Mouse (Mus musculus): ENCODE data around the gene Fam129b. TPM values are rescaled to one million over a fixed set of nuclear protein-coding genes. Genes with fewer than 3 reads are reported as not detected.

Fam129b gene
- polyA plus RNA-seq, 1 experiment from 2014 or later = 13.8 TPM

DNA sequence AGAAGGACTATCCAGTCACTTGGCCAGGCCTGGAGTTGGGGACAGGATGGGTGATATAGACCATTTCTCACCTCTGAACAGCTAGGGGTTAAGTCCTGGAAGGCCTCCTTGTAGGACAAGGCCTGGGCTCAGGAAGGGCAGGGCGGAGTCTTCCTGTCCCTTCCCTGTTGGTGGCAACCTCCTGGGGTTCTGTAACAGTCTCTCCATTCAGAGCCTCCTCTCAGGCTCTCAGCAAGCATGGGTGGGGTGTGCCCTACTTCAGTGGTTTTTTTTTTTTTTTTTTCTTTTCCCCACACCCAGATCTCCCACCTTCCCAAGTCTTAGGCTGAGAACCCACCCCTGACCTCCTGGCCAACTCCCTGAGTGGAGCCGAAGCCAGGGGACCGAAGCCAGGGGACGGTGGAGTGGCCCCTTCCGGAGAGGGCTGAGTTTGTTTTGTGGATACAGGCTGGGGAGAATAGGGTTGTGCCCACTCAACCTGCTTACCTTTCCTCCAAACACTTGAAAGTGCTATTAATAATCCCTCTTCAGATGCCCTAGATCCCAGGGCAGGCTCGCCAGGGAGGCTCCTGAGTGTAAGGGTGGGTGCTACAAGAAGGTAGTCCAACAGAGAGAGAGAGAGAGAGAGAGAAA is 2.0 kb downstream of the Fam129b start:
- H3K4me1 ChIP-seq (replicated peaks; ENCODE audit: control insufficient read depth, insufficient read depth, low read length) = peaks cover 17% of the 10 kb centered on the region; the same call in 1 of the 2 replicates
- no peaks in the 10 kb centered on the region for H3K9me3 ChIP-seq (ENCODE audit: control insufficient read depth, low read length)
- WGBS = 48% methylated on average over 6 of the region's 6 CpGs
- DNase-seq (ENCODE audit: low spot score) = no peak
- no peaks in the 10 kb centered on the region for H3K36me3 ChIP-seq (ENCODE audit: control insufficient read depth, insufficient read depth, low read length)
- no peak overlapping the region for H3K27ac ChIP-seq (ENCODE audit: low read depth, low read length)
- H3K27me3 ChIP-seq (ENCODE audit: control insufficient read depth, insufficient read depth, low read length) = no peaks in the 10 kb centered on the region
- H3K4me2 ChIP-seq (ENCODE audit: low read depth, low read length, severe bottlenecking) = peak overlapping the region; percentile 97; the same call in 1 of the 2 replicates
- ATAC-seq (replicated peaks; ENCODE audit: low FRiP score) = no peak
- no peak overlapping the region for H3K4me3 ChIP-seq (ENCODE audit: low read depth, low read length)
- no peak overlapping the region for H3K9ac ChIP-seq (ENCODE audit: low read length)

DNA sequence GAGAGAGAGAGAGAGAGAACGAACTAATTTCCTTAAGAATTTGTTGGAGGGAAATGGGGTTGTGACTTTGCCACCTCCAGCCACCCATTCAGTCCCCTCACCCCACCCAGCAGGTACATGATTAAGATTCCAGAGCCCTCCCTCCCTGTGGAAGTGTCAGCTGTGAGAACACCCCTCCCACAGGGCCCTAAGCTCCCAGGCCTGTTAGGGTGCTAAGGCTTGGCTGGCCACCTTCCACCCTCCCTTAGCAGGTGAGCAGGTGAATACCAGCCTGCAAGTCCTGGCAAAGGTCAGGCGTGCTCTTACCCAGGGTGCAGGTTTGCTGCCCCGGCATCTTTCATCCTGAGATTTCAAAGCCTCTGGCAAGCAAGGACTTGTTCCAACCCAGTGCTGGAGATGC is 2.5 kb downstream of the Fam129b start:
- no peaks in the 10 kb centered on the region for H3K36me3 ChIP-seq (ENCODE audit: control insufficient read depth, insufficient read depth, low read length)
- H3K4me3 ChIP-seq (ENCODE audit: low read depth, low read length) = no peak overlapping the region
- H3K9ac ChIP-seq (ENCODE audit: low read length) = no peak overlapping the region
- WGBS = 60% methylated on average over 3 of the region's 3 CpGs
- peaks cover 17% of the 10 kb centered on the region; the same call in 1 of the 2 replicates for H3K4me1 ChIP-seq (replicated peaks; ENCODE audit: control insufficient read depth, insufficient read depth, low read length)
- no peaks in the 10 kb centered on the region for H3K9me3 ChIP-seq (ENCODE audit: control insufficient read depth, low read length)
- H3K4me2 ChIP-seq (ENCODE audit: low read depth, low read length, severe bottlenecking) = no peak overlapping the region
- H3K27ac ChIP-seq (ENCODE audit: low read depth, low read length) = no peak overlapping the region
- DNase-seq (ENCODE audit: low spot score) = no peak
- ATAC-seq (replicated peaks; ENCODE audit: low FRiP score) = no peak
- H3K27me3 ChIP-seq (ENCODE audit: control insufficient read depth, insufficient read depth, low read length) = no peaks in the 10 kb centered on the region

DNA sequence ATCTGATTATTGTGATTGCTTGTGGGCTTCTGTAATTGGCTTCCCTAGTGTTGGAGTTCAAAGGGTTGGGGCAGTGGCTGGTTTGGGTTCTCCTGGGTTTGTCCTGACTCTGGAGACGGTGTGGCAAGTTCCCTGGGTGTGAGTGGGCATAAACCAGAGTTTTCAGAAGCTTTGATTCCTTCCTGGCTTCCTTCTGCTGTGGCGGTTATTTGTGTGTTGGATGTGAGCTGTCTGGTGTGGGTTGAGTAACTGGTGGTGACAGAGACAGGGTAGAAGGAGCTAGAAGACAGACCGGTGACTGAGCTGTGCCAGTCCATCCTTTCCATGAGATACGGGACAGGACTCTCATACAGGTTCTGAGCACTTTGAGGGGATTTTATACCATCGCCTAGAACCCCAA is 3.7 kb downstream of the Fam129b start:
- no peak overlapping the region for H3K4me2 ChIP-seq (ENCODE audit: low read depth, low read length, severe bottlenecking)
- H3K27ac ChIP-seq (ENCODE audit: low read depth, low read length) = no peak overlapping the region
- peaks cover 17% of the 10 kb centered on the region; the same call in 1 of the 2 replicates for H3K4me1 ChIP-seq (replicated peaks; ENCODE audit: control insufficient read depth, insufficient read depth, low read length)
- ATAC-seq (replicated peaks; ENCODE audit: low FRiP score) (no peak), DNase-seq (ENCODE audit: low spot score) (no peak)
- H3K9ac ChIP-seq (ENCODE audit: low read length) = no peak overlapping the region
- WGBS = 86% methylated on average over 5 of the region's 5 CpGs
- H3K4me3 ChIP-seq (ENCODE audit: low read depth, low read length) = no peak overlapping the region
- no peaks in the 10 kb centered on the region for H3K36me3 ChIP-seq (ENCODE audit: control insufficient read depth, insufficient read depth, low read length)
- H3K27me3 ChIP-seq (ENCODE audit: control insufficient read depth, insufficient read depth, low read length) = no peaks in the 10 kb centered on the region
- H3K9me3 ChIP-seq (ENCODE audit: control insufficient read depth, low read length) = no peaks in the 10 kb centered on the region

DNA sequence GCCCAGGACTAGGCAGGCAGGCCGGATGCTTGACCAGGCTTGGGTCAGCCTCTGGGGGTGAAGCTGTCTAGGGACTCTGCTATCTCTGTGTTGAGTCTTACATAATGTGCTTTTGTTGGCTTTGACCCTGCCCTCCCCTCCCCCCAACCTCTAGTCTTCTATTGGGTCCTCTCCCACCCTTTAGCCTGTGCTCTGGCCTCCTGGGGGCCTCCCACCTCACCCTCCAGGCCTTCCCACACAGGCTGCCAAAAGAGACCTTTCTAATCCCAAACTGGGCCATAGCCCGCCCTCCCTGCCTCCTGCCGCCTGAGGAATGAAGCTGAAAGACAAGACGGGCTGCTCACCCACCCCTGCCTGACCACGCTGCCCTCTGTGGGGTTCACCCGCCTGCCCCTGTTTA is 5.1 kb downstream of the Fam129b start:
- no peak overlapping the region for H3K4me3 ChIP-seq (ENCODE audit: low read depth, low read length)
- ATAC-seq (replicated peaks; ENCODE audit: low FRiP score) = no peak

DNA sequence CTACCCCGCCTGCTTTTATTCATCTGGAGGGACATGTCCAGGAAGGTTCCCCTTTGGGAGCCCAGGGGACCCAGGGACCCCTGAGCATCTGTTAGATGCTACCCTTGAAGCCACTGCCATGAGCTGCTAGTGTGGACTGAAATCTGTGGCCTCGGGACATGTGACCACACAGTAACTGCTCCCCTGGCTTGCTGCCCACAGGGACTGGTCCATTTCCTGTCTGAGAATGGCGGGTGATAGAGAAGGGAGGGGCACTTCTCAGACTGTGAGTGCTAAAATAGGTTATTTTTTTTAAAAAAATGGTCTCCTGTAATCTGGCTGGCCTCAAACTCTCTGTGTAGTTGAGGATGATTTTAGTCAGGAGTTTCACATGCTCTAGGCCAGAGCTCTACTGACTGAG is 5.8 kb downstream of the Fam129b start:
- DNase-seq (ENCODE audit: low spot score) (no peak), ATAC-seq (replicated peaks; ENCODE audit: low FRiP score) (no peak)
- Histone ChIP-seq H3K9ac (ENCODE audit: low read length) (no peak overlapping the region), H3K27me3 (ENCODE audit: control insufficient read depth, insufficient read depth, low read length) (no peaks in the 10 kb centered on the region), H3K36me3 (ENCODE audit: control insufficient read depth, insufficient read depth, low read length) (no peaks in the 10 kb centered on the region), H3K4me2 (ENCODE audit: low read depth, low read length, severe bottlenecking) (no peak overlapping the region), H3K9me3 (ENCODE audit: control insufficient read depth, low read length) (no peaks in the 10 kb centered on the region), H3K4me1 (replicated peaks; ENCODE audit: control insufficient read depth, insufficient read depth, low read length) (peaks cover 9% of the 10 kb centered on the region; the same call in 1 of the 2 replicates), H3K4me3 (ENCODE audit: low read depth, low read length) (no peak overlapping the region), H3K27ac (ENCODE audit: low read depth, low read length) (no peak overlapping the region)
- WGBS = 52% methylated on average over 3 of the region's 3 CpGs

More for the DNA sequence above, 5.1 kb downstream of the Fam129b start:
- Histone ChIP-seq H3K4me1 (replicated peaks; ENCODE audit: control insufficient read depth, insufficient read depth, low read length) (peaks cover 12% of the 10 kb centered on the region; the same call in 1 of the 2 replicates), H3K27ac (ENCODE audit: low read depth, low read length) (no peak overlapping the region), H3K36me3 (ENCODE audit: control insufficient read depth, insufficient read depth, low read length) (no peaks in the 10 kb centered on the region), H3K27me3 (ENCODE audit: control insufficient read depth, insufficient read depth, low read length) (no peaks in the 10 kb centered on the region), H3K9me3 (ENCODE audit: control insufficient read depth, low read length) (no peaks in the 10 kb centered on the region), H3K9ac (ENCODE audit: low read length) (no peak overlapping the region), H3K4me2 (ENCODE audit: low read depth, low read length, severe bottlenecking) (no peak overlapping the region)
- DNase-seq (ENCODE audit: low spot score) = no peak
- WGBS = 14% methylated on average over 6 of the region's 6 CpGs

DNA sequence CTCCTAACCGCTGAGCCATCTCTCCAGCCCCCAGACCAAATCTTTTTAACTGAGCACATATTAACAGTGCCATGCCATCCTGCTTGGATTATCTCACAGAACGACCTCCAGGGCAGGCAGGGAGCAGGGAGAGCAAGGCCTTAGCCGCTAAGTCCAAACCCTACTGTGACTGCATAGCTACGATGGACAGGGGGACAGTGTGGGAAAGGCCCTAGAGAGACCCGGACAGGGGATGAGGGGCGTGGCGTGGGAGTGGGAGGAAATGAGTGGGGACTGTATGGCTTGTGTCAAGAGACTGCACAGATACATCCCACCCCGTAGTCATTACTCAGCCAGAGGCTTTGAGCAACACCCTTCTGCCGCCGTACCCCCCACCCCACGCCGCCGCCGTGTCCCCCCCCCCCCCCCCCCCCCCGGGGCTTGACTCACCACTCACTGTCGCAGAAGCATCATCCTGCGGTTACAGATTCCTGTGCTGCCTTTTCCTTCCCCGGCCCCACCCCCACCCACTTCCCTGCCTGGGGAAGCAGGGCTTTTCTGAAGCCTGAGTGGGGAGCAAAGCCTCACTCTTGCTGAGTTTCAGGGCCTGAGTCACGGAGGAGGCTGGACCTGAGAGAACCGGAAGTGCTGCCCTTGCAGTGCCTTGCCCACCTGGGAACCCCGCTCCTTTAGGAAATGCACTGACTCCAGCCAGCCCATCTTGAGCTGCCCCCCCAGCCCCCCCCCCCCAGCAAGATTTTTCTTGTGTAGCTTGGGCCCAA is 6.5 kb downstream of the Fam129b start:
- Histone ChIP-seq H3K27me3 (ENCODE audit: control insufficient read depth, insufficient read depth, low read length) (no peaks in the 10 kb centered on the region), H3K36me3 (ENCODE audit: control insufficient read depth, insufficient read depth, low read length) (no peaks in the 10 kb centered on the region), H3K9ac (ENCODE audit: low read length) (no peak overlapping the region), H3K4me1 (replicated peaks; ENCODE audit: control insufficient read depth, insufficient read depth, low read length) (peaks cover 9% of the 10 kb centered on the region; the same call in 1 of the 2 replicates), H3K27ac (ENCODE audit: low read depth, low read length) (no peak overlapping the region), H3K4me2 (ENCODE audit: low read depth, low read length, severe bottlenecking) (no peak overlapping the region), H3K4me3 (ENCODE audit: low read depth, low read length) (no peak overlapping the region), H3K9me3 (ENCODE audit: control insufficient read depth, low read length) (no peaks in the 10 kb centered on the region)
- DNase-seq (ENCODE audit: low spot score) (no peak), ATAC-seq (replicated peaks; ENCODE audit: low FRiP score) (no peak)
- 64% methylated on average over 13 of the region's 21 CpGs for WGBS

DNA sequence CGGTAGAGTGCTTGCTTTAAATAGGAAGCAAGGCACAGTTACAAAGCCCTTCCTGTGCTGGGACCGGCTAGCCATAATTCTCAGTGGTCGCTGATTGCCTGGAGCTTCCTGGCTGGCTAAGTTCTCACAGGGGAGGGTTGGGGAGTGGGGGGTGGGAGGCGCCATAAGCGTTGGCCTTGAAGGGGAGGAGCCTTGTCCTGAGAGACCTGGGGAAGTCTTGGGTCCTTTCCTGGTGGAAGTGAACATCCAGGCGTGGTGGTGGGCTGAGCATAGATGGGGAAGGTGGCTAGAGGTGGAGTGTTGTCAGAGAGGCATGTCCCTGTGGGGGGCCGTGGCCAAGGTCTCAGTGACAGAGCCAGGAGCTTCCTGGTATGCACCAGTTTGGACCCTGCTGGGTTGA is 8.8 kb downstream of the Fam129b start:
- no peak for ATAC-seq (replicated peaks; ENCODE audit: low FRiP score)
- peaks cover 9% of the 10 kb centered on the region; the same call in 1 of the 2 replicates for H3K4me1 ChIP-seq (replicated peaks; ENCODE audit: control insufficient read depth, insufficient read depth, low read length)

DNA sequence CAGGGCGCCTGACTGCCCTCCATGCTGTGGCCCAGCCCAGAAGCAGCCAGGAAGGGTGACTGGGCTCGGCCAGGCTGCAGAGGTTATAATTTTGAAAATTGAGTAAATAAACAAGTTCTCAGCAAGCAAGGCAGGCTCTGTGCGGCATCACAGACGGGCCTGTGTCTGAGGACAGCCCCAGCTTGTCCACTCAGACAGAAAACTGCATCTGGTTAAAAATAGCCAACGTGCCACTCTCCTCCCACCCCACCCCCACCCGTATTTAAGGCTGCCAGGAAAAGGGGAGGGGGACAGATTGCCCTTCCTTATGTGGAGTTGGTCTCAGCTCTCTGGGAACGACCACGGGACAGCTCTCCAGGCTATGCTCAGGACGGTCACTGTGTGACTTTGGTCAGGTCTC is 12.1 kb downstream of the Fam129b start:
- DNase-seq (ENCODE audit: low spot score) = no peak
- H3K27me3 ChIP-seq (ENCODE audit: control insufficient read depth, insufficient read depth, low read length) = no peaks in the 10 kb centered on the region
- WGBS = 34% methylated on average over 9 of the region's 9 CpGs
- no peaks in the 10 kb centered on the region for H3K36me3 ChIP-seq (ENCODE audit: control insufficient read depth, insufficient read depth, low read length)
- no peak overlapping the region for H3K9ac ChIP-seq (ENCODE audit: low read length)
- H3K27ac ChIP-seq (ENCODE audit: low read depth, low read length) = 0 out of 2 replicates have a peak overlapping the region, but pooled peaks have one; percentile 18
- H3K4me1 ChIP-seq (replicated peaks; ENCODE audit: control insufficient read depth, insufficient read depth, low read length) = peaks cover 3% of the 10 kb centered on the region; the same call in 1 of the 2 replicates
- H3K4me2 ChIP-seq (ENCODE audit: low read depth, low read length, severe bottlenecking) = no peak overlapping the region
- ATAC-seq (replicated peaks; ENCODE audit: low FRiP score) = no peak
- H3K9me3 ChIP-seq (ENCODE audit: control insufficient read depth, low read length) = no peaks in the 10 kb centered on the region
- H3K4me3 ChIP-seq (ENCODE audit: low read depth, low read length) = no peak overlapping the region

More for the DNA sequence above, 8.8 kb downstream of the Fam129b start:
- 42% methylated on average over 7 of the region's 7 CpGs for WGBS
- Histone ChIP-seq H3K9me3 (ENCODE audit: control insufficient read depth, low read length) (no peaks in the 10 kb centered on the region), H3K27ac (ENCODE audit: low read depth, low read length) (no peak overlapping the region), H3K27me3 (ENCODE audit: control insufficient read depth, insufficient read depth, low read length) (no peaks in the 10 kb centered on the region), H3K4me3 (ENCODE audit: low read depth, low read length) (no peak overlapping the region), H3K36me3 (ENCODE audit: control insufficient read depth, insufficient read depth, low read length) (no peaks in the 10 kb centered on the region), H3K9ac (ENCODE audit: low read length) (no peak overlapping the region), H3K4me2 (ENCODE audit: low read depth, low read length, severe bottlenecking) (no peak overlapping the region)
- no peak for DNase-seq (ENCODE audit: low spot score)

Data from forebrain, embryonic 11.5 days (tissue).